Mouse (Mus musculus): Measurements from ENCODE around the gene Prcp. TPM values are rescaled to one million over a fixed set of nuclear protein-coding genes. Genes with fewer than 3 reads are reported as not detected.
A peak's percentile ranks its signal among the peaks of the same experiment; 100 is the strongest.

Gene Prcp
- polyA plus RNA-seq, 1 experiment, result 9.9 TPM

- no peaks in the 10 kb centered on the region for H3K27me3 ChIP-seq (ENCODE audit: control insufficient read depth, insufficient read depth, low read length)
- H3K27ac ChIP-seq (ENCODE audit: insufficient read depth, low read length), result no peak overlapping the region
- TF ChIP-seq POLR2A (IDR thresholded peaks at IDR 0.05; ENCODE audit: borderline replicate concordance, insufficient read depth, low read length) (no peak), CTCF (IDR thresholded peaks at IDR 0.05; ENCODE audit: borderline replicate concordance, insufficient read depth, low read depth, low read length) (no peak)
- WGBS, result 90% methylated on average over 2 of the region's 2 CpGs
- DNase-seq, result no peak
- H3K4me3 ChIP-seq (replicated peaks; ENCODE audit: insufficient read depth, low read depth, low read length), result no peak overlapping the region
- no peaks in the 10 kb centered on the region for H3K4me1 ChIP-seq (ENCODE audit: control insufficient read depth, insufficient read depth, low read length)
Measured at GRCm38 (mm10) chr7:92842254-92842653, 32.0 kb upstream of the Prcp start.

- Histone ChIP-seq H3K4me3 (replicated peaks; ENCODE audit: insufficient read depth, low read depth, low read length) (no peak overlapping the region), H3K27ac (ENCODE audit: insufficient read depth, low read length) (no peak overlapping the region), H3K4me1 (ENCODE audit: control insufficient read depth, insufficient read depth, low read length) (no peaks in the 10 kb centered on the region), H3K27me3 (ENCODE audit: control insufficient read depth, insufficient read depth, low read length) (no peaks in the 10 kb centered on the region)
- no peak for DNase-seq
- WGBS, result 87% methylated on average over 3 of the region's 3 CpGs
- TF ChIP-seq POLR2A (IDR thresholded peaks at IDR 0.05; ENCODE audit: borderline replicate concordance, insufficient read depth, low read length), result no peak
- TF ChIP-seq CTCF (IDR thresholded peaks at IDR 0.05; ENCODE audit: borderline replicate concordance, insufficient read depth, low read depth, low read length), result no peak
Measured at GRCm38 (mm10) chr7:92848246-92848645, 26.0 kb upstream of the Prcp start.

- no peak overlapping the region for H3K27ac ChIP-seq (ENCODE audit: insufficient read depth, low read length)
- H3K27me3 ChIP-seq (ENCODE audit: control insufficient read depth, insufficient read depth, low read length), result no peaks in the 10 kb centered on the region
- H3K4me1 ChIP-seq (ENCODE audit: control insufficient read depth, insufficient read depth, low read length), result no peaks in the 10 kb centered on the region
- TF ChIP-seq CTCF (IDR thresholded peaks at IDR 0.05; ENCODE audit: borderline replicate concordance, insufficient read depth, low read depth, low read length) (peak; percentile 37; the same call in 1 of the 2 replicates), POLR2A (IDR thresholded peaks at IDR 0.05; ENCODE audit: borderline replicate concordance, insufficient read depth, low read length) (no peak)
- WGBS, result 16% methylated on average over 2 of the region's 2 CpGs
- H3K4me3 ChIP-seq (replicated peaks; ENCODE audit: insufficient read depth, low read depth, low read length), result no peak overlapping the region
- peak in 1 of 2 experiments; percentile 21 for DNase-seq
Measured at GRCm38 (mm10) chr7:92866526-92866925, 7.7 kb upstream of the Prcp start.

GRCm38 (mm10) chr7:92870161-92870560 is 4.1 kb upstream of the Prcp start:
- Histone ChIP-seq H3K4me1 (ENCODE audit: control insufficient read depth, insufficient read depth, low read length) (no peaks in the 10 kb centered on the region), H3K27ac (ENCODE audit: insufficient read depth, low read length) (no peak overlapping the region), H3K4me3 (replicated peaks; ENCODE audit: insufficient read depth, low read depth, low read length) (no peak overlapping the region), H3K27me3 (ENCODE audit: control insufficient read depth, insufficient read depth, low read length) (no peaks in the 10 kb centered on the region)
- no peak for DNase-seq
- 47% methylated on average over 3 of the region's 3 CpGs for WGBS
- peak; percentile 35; the same call in 1 of the 2 replicates for TF ChIP-seq CTCF (IDR thresholded peaks at IDR 0.05; ENCODE audit: borderline replicate concordance, insufficient read depth, low read depth, low read length)
- TF ChIP-seq POLR2A (IDR thresholded peaks at IDR 0.05; ENCODE audit: borderline replicate concordance, insufficient read depth, low read length), result no peak

- no peak for DNase-seq
- Histone ChIP-seq H3K4me1 (ENCODE audit: control insufficient read depth, insufficient read depth, low read length) (no peaks in the 10 kb centered on the region; the same call in 1 of the 2 replicates), H3K27me3 (ENCODE audit: control insufficient read depth, insufficient read depth, low read length) (no peaks in the 10 kb centered on the region), H3K4me3 (replicated peaks; ENCODE audit: insufficient read depth, low read depth, low read length) (no peak overlapping the region), H3K27ac (ENCODE audit: insufficient read depth, low read length) (no peak overlapping the region)
- WGBS, result 89% methylated on average over 4 of the region's 4 CpGs
- no peak for TF ChIP-seq CTCF (IDR thresholded peaks at IDR 0.05; ENCODE audit: borderline replicate concordance, insufficient read depth, low read depth, low read length)
- TF ChIP-seq POLR2A (IDR thresholded peaks at IDR 0.05; ENCODE audit: borderline replicate concordance, insufficient read depth, low read length), result no peak
Measured at GRCm38 (mm10) chr7:92871596-92871995, 2.7 kb upstream of the Prcp start.

GRCm38 (mm10) chr7:92874761-92875408 is 615 bp downstream of the Prcp start:
- peak; percentile 77; the same call in 1 of the 2 replicates for TF ChIP-seq POLR2A (IDR thresholded peaks at IDR 0.05; ENCODE audit: borderline replicate concordance, insufficient read depth, low read length)
- no peak for TF ChIP-seq CTCF (IDR thresholded peaks at IDR 0.05; ENCODE audit: borderline replicate concordance, insufficient read depth, low read depth, low read length)
- under 1% methylated on average over 29 of the region's 29 CpGs for WGBS
- no peaks in the 10 kb centered on the region for H3K27me3 ChIP-seq (ENCODE audit: control insufficient read depth, insufficient read depth, low read length)

GRCm38 (mm10) chr7:92876066-92876465 is 1.8 kb downstream of the Prcp start:
- 27% methylated on average over 3 of the region's 3 CpGs for WGBS
- no peak overlapping the region for H3K4me3 ChIP-seq (replicated peaks; ENCODE audit: insufficient read depth, low read depth, low read length)
- no peaks in the 10 kb centered on the region; the same call in 1 of the 2 replicates for H3K4me1 ChIP-seq (ENCODE audit: control insufficient read depth, insufficient read depth, low read length)
- TF ChIP-seq CTCF (IDR thresholded peaks at IDR 0.05; ENCODE audit: borderline replicate concordance, insufficient read depth, low read depth, low read length) (no peak), POLR2A (IDR thresholded peaks at IDR 0.05; ENCODE audit: borderline replicate concordance, insufficient read depth, low read length) (no peak)
- H3K27me3 ChIP-seq (ENCODE audit: control insufficient read depth, insufficient read depth, low read length), result no peaks in the 10 kb centered on the region
- peak in 1 of 2 experiments; percentile 47 for DNase-seq
- no peak overlapping the region for H3K27ac ChIP-seq (ENCODE audit: insufficient read depth, low read length)

More at GRCm38 (mm10) chr7:92874761-92875408, 615 bp downstream of the Prcp start:
- peak overlapping the region; percentile 96 for H3K27ac ChIP-seq (ENCODE audit: insufficient read depth, low read length)
- no peaks in the 10 kb centered on the region; the same call in 1 of the 2 replicates for H3K4me1 ChIP-seq (ENCODE audit: control insufficient read depth, insufficient read depth, low read length)
- H3K4me3 ChIP-seq (replicated peaks; ENCODE audit: insufficient read depth, low read depth, low read length), result peak overlapping the region; percentile 90
- peak; percentile 93 to 95 for DNase-seq

- no peaks in the 10 kb centered on the region; the same call in 1 of the 2 replicates for H3K4me1 ChIP-seq (ENCODE audit: control insufficient read depth, insufficient read depth, low read length)
- no peaks in the 10 kb centered on the region for H3K27me3 ChIP-seq (ENCODE audit: control insufficient read depth, insufficient read depth, low read length)
- no peak overlapping the region for H3K27ac ChIP-seq (ENCODE audit: insufficient read depth, low read length)
- TF ChIP-seq POLR2A (IDR thresholded peaks at IDR 0.05; ENCODE audit: borderline replicate concordance, insufficient read depth, low read length), result no peak
- no peak for TF ChIP-seq CTCF (IDR thresholded peaks at IDR 0.05; ENCODE audit: borderline replicate concordance, insufficient read depth, low read depth, low read length)
- H3K4me3 ChIP-seq (replicated peaks; ENCODE audit: insufficient read depth, low read depth, low read length), result no peak overlapping the region
- 55% methylated on average over 7 of the region's 7 CpGs for WGBS
- DNase-seq, result no peak
Measured at GRCm38 (mm10) chr7:92876538-92876937, 2.3 kb downstream of the Prcp start.
